Mouse (Mus musculus): ENCODE data around the gene Prox2.

GRCm38 (mm10) chr12:85134043-85134794 lies 23.7 kb upstream of the Prox2 start:
- TF ChIP-seq POLR2A (IDR thresholded peaks at IDR 0.05; ENCODE audit: control insufficient read depth, extremely low read depth, insufficient read depth, low read length, poor library complexity) (no peak), CTCF (IDR thresholded peaks at IDR 0.05; ENCODE audit: borderline replicate concordance, control insufficient read depth, extremely low read depth, insufficient read depth, low read length, poor library complexity) (no peak)
